Mouse (Mus musculus) thymus, adult 18-20 months (tissue): Measurements from ENCODE around the gene Pigr.

Source experiments
- DNase-seq, 2 experiments: peaks; one replicate each; pipeline ENCODE4 v3.0.0; 2022; ENCODE audit warnings: mixed read lengths in 2 of 2

Gene Pigr

GRCm38 (mm10) chr1:130879927-130880326 is 53.4 kb downstream of the Pigr start:
- no peak for DNase-seq

- DNase-seq, result no peak
Measured at GRCm38 (mm10) chr1:130883146-130883545, 56.7 kb downstream of the Pigr start.

- DNase-seq, result no peak
Measured at GRCm38 (mm10) chr1:130887354-130887753, 60.9 kb downstream of the Pigr start, which contains the start of gene Il24. Gene Il24, minus strand, starts transcription at chr1:130887454.

- no peak for DNase-seq
Measured at GRCm38 (mm10) chr1:130892446-130892845, 66.0 kb downstream of the Pigr start.

GRCm38 (mm10) chr1:130893329-130894040 is 67.0 kb downstream of the Pigr start:
- DNase-seq, result no peak

- DNase-seq, result no peak
Measured at GRCm38 (mm10) chr1:130894468-130894867, 68.0 kb downstream of the Pigr start.
